Mouse (Mus musculus): ENCODE data around the gene Stx1b.

The Stx1b gene

DNA sequence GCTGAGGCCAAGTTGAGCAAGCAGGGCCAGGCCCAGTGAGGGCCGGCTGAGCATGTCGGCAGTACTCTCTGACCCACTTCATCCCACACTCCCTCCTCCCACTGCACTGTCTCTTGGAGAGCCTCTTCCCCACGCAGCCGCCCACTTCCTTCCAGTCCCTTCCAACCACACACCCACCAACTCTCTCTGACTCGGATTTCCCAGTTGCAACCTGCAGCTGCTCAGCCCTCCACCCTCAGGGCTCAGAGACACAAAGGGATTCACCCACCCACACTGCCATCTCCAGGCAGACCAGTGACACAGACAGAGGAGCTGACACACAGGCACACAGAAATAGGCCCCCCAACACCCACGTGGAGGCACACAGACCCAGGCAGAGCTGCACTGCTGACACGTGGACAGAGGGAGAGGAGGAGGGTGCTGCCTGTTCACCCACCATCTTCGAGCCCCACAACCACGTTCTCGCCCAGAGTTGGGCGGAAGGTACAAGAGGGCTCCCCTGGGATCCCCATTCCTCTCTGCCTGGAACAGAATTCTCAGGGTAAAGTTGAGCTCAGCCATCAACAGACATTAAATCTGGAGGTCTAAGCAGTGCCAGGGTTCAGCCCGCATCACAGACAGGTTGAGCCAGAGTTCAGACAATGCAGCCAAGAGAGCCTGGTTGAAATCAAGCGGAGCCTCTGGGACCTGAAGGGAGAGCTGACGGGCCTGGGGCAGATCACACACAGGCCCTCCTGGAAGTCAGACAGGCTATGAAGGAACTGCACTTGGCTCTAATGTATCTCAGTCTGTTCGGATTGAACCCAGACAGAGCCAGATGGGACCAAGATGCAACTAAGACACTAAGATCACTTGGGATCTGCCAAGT, 8.2 kb downstream of the Stx1b start:
- peak; percentile 75 for DNase-seq

DNA sequence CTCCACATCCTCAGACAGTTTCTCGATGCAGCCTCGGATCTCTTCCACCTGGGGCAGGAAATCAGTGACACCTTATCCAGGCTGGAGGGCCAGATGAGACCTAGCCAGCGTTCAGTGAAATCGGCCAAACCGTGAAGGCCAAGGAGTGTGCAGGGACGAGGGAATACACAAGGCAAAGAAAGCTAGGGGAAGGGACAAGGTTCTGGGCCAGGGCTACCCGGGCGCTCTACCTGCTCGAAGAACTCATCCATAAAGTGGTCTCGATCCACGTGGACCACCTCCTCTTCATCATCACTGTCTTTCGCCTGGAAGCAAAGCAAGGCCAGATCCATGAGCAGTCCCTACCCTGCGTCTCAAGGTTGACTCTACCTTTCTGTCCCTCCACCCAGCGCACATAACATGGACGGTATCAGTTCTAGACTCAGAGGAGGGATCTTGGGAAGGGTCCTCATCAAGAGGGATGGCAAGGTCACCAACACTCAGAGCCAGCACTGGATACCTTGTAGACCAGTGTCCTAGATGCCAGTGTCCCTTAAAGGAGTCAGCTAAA, 9.2 kb downstream of the Stx1b start:
- DNase-seq, result no peak

DNA sequence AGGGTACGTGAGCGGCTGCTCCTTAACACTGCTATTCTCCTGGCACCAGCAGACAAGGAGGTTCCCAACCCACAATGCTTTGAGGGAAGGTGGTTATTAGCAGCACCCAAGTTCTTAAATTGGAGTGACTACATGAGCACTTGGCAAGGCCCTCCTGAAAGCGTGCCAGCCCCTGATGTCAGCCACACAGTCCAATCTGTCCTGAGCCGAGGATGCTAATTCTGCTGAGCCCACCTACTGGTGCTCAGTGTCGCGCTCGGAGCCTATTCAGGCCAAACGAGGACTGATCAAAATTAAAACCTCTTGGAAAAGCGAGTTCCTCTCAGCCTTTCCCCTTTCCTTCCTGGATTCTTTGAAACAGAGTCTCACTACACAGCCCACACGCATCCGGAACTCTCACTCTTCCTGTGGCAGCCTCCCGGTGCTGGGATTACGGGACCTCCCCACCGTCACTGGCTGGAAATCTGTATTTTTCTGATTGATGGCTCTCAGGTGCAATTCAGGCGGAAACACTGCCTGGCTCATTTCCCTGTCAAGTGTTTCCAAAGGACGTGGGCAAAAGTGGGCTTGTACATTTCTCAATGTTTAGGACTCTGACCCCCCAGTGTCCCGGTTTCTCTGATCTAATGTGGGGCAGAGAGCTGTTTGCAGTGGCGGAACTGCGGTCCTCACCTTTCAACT, 10.0 kb downstream of the Stx1b start:
- DNase-seq, result peak; percentile 65

DNA sequence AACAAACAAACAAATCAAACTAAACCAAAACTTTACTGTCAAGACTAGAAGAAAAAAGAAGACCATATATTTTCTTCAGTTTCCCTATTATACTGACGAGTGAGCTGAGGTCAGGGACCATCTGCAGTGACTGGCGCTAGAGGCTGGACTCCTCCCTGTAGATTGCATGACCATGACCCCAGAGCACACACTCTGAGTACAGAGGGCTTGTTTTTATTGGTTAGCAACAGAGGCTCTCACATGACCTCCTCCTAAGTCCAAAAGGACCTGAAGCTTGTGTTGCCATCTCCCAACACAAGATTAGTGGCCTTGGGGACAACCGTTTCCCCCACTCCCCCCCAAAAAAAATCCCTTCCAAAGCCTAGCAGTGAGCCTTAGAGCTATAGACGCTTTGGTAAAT, 10.5 kb downstream of the Stx1b start:
- peak; percentile 26 for DNase-seq

DNA sequence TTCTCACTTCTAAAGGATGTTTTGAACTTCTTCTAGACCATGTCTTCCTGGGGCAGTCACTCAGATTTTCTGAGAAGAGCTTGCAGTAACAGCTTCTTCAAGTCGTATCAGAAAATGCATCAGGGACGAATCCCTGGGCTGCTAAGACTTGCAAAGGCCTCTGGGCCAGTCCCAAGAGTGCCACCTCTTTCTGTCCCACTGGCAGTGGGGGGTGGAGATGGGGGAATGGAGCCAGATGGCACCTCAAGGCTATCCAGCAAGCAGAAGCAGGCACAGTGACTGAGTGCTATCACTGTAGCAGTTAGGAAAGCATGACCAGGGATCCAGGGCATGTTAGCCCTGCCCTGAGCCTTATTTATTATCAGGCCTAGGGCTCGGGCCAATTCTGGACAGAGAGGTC, 12.1 kb downstream of the Stx1b start:
- DNase-seq, result no peak

DNA sequence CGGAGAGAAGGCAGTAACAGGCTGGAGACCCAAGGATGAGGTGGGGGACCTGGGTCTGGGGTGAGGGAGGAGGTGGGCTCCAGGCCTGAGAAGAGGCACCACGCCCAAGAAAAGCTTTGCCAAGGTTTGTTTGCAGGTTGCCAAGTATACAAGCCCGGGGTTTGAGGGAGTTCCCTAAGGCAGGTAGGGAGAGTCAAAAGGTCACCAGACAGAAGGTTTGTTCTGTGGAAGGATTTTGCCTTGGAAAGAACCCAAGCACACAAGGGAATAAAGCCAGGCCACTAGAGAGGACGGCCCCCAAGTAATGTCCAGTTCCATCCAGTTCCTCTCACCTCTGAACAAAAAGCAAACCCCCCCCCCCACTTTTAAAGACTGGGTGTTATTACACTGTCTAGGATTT, 13.1 kb downstream of the Stx1b start:
- DNase-seq, result no peak

DNA sequence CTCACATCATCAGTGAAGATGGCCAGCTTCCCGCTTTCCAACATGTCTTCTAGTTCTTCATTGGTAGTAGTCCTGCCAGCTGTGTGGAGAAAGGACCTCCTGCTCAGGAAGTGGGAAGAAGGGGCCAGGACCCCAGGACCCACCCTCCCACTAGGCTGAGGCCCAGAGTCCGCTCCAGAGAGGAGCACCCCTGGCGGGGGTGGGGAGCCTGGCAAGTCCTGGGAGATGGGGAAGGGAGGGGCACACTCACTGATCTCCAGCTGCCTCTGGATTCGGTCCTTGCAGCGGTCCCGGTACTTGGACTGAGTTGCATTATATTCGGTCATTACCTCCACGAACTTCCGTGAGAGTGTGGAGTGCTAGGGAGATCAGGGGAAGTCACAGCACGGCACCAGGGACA, 13.7 kb downstream of the Stx1b start:
- no peak for DNase-seq

DNA sequence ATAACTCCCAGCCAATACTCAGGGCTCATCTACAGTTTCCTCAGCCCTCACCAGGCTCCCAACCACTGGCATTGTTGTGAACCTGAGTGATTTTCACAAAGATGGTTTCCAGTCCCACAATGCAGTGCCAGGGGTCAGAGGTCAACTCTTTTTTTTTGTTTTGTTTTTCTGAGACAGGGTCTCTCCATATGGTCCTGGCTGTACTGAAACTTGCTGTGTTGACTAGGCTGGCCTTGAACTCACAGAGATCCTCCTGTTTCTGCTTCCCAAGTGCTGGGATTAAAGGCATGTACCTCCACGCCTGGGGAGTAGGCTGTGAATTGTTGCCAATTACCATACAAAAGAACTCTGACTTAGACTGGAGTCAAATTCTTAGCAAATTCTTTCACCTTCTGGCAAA, 14.5 kb downstream of the Stx1b start:
- DNase-seq, result no peak

DNA sequence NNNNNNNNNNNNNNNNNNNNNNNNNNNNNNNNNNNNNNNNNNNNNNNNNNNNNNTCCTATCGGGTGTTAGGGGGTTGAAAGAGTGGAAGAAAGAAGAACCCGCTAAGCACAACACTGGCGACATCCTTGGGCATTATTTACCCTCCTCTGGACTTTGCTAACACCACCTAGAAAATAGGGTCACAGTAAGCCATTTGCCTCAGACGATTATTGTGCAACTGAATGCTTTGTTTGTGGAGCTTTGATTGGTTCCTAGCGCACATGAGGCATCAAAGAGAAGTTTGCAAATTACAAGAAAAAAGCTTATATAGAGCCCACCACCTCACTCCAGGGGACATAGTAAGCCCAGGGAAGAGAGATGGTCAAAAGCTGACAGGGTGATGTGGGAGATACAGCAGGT, 15.5 kb downstream of the Stx1b start:
- DNase-seq, result no peak

DNA sequence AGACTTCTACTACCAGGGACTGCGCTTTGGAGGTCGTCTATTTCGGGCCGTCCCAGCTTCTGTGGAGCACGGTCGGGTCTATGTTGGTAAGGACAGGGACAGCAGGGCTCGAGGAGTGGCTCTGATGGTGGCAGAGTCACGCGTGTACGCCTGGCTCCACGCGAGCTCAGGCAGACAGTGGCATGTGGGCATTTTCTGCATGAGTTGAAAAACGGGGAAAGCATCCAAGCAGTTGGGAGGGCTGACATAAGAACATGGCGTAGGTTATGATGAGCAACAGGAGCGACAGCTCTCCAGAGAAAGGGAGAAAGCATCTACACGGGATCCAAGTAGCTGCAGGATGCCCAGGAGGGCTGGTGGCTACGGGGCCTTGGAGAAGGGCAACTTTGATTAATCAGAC, 22.0 kb downstream of the Stx1b start:
- DNase-seq, result no peak

DNA sequence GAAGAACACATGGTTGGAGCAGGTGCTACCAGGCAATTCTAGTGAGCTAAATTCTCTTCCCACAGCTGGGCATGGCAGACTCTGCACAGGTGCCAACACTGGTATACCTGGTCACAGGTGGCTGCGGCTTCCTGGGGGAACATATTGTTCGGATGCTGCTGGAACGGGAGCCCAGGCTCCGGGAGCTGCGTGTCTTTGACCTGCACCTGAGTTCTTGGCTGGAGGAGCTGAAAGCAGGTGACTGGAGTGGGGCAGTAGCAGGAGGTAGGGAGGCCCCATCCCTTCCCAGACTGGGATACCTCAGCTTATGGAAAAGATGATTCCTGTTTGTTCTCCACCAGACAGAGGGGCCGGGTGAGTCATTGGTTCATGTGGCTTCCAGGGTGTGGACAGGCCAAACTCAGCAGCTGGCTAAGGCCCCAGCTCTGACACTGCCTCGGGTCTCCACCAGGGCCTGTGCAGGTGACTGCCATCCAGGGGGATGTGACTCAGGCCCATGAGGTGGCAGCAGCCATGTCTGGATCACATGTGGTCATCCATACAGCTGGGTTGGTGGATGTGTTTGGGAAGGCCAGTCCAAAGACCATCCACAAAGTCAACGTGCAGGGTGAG, 23.2 kb downstream of the Stx1b start:
- DNase-seq, result peak; percentile 21

DNA sequence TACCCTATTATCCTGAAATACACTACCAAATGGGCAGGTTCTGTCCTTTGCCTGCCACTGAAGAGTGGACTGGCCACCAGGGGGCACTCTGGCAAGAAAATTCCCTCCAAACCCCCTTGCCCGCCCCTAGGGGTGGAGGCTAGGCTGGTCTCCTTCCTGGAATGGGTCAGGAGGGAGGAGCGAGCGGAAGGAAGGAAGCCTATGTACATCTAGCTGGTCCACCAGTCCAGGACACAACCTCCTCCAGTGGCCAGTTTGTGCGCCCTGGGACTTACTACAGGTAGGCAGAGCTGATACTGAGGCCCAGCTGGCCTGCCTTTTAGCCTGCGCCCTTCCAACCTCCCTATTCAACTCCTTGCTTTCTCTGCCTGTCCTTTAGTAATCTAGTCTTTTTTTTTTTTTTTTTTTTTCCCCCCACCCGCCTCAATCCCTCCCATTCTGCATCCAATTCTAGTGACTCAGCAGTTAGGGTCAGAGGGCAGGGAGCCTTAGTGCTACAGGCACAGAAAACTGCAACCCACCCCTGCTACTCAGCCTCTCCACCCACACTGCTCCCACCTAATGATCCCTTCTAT, 23.8 kb downstream of the Stx1b start, which contains the start of gene Hsd3b7:
TSS of gene Hsd3b7 (plus strand) at position 170 of the 575 bp plus-strand sequence.
- peak; percentile 94 for DNase-seq

DNA sequence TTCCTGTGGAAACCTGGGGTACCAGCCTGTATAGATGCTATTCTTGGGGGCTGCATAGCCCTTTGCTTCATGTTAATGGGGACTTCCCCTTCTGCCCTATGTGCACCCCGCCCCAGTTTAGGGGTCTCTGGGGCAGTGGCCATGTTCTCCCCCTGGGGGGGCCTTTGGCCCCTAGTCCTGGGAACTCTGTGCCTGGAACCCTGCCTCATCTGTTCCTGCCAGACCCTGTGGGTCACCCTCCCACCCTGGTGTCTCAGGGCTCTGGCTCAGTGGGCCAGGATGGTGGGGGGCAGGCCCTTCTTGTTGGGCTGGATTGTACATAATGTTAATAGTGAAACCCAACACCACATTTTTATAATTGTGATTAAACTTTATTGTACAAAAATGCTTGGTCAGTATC, 24.6 kb downstream of the Stx1b start:
- no peak for DNase-seq

DNA sequence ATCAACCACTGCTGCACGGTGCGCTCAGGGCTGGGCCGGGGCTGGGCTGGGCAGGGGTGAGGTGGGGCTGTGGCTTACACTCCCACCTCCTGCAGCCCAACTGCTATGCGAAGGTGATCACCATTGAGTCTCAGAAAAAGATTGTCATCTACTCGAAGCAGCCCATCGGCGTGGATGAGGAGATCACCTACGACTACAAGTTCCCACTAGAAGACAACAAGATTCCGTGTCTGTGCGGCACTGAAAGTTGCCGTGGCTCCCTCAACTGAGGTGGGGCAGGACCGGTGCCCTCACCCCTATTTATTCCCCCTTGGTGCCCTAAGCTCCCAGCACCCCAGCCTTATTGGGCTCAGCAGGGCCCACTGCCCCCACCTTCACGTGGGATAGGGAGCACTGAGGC, 25.1 kb downstream of the Stx1b start:
- DNase-seq, result no peak

DNA sequence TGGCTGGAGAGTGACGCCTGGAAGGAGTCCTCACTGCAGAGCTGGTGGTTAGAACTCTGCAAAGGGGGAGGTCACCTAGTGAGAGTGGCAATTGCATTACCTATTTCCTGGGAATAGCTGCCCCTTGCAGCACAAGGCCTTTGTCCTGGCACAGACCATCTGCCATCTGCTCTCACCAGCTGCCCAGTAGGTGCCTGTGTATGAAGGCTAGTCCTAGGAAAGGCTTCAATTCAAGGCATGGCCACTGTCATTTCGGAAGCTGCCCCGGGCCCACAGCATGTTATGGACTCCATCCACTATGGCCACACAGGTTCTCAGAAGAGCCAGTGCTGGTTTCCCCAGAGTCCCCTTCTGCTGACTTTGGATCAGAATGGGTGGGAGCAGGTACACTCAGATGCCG, 25.8 kb downstream of the Stx1b start:
- no peak for DNase-seq

DNA sequence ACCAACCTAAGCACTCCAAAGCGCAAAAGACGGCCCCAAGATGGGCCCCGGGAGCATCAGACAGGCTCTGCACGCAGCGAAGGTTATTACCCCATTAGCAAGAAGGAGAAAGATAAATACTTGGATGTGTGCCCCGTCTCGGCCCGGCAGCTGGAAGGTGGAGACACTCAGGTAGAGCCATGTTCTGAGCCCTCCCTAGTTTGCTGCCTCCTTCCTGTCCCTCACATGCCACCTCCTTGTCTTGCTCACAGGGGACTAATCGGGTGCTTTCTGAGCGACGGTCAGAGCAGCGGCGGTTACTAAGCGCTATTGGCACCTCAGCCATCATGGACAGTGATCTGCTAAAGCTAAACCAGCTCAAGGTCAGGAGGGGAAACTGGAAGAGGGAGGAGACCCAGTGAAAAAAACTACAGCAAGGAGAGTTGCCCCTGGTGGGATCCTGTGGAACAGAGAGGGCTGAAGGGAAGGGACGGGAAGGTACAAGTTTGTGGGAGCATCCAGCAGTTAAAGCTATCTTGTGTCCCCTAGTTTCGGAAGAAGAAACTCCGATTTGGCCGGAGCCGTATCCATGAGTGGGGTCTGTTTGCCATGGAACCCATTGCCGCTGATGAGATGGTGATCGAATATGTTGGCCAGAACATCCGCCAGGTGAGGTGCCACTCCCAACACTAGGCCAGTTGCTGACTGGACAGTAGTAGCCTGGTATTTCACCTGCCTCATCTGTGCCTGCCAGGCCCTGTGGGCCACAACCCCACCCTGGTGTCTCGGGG, 27.1 kb downstream of the Stx1b start:
- no peak for DNase-seq

DNA sequence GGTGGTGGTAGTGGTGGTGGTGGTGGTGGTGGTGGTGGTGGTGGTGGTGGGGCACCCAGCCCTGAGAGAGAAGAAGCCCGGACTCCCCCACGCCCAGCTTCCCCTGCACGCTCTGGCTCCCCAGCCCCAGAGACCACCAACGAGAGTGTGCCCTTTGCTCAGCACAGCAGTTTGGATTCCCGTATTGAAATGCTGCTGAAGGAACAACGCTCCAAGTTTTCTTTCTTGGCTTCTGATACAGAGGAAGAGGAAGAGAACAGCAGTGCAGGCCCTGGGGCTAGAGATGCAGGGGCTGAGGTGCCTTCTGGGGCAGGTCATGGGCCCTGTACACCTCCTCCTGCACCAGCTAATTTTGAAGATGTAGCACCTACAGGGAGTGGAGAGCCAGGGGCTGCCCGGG, 39.0 kb downstream of the Stx1b start, which contains the start of gene Gm49388:
TSS of gene Gm49388 (plus strand) at position 301 of the 400 bp plus-strand sequence.
- DNase-seq, result no peak

DNA sequence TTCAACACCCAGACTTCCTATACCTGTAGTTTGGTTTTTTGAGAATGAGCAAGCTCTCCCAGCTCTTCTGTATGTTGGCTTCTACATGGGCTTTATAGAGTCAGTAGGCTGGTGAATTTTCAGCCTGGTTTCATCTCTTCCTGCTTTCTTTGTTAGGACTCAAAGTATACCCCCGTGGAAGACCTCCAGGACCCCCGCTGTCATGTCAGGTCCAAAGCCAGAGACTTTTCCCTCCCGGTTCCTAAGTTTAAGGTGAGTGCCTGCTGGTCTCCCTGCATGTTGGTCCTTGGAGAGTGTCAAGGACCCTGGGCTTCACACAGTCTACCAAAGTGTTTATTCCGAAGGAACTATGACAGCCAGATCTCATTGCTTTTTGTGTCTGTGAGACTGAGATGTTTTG, 46.0 kb downstream of the Stx1b start:
- no peak for DNase-seq

DNA sequence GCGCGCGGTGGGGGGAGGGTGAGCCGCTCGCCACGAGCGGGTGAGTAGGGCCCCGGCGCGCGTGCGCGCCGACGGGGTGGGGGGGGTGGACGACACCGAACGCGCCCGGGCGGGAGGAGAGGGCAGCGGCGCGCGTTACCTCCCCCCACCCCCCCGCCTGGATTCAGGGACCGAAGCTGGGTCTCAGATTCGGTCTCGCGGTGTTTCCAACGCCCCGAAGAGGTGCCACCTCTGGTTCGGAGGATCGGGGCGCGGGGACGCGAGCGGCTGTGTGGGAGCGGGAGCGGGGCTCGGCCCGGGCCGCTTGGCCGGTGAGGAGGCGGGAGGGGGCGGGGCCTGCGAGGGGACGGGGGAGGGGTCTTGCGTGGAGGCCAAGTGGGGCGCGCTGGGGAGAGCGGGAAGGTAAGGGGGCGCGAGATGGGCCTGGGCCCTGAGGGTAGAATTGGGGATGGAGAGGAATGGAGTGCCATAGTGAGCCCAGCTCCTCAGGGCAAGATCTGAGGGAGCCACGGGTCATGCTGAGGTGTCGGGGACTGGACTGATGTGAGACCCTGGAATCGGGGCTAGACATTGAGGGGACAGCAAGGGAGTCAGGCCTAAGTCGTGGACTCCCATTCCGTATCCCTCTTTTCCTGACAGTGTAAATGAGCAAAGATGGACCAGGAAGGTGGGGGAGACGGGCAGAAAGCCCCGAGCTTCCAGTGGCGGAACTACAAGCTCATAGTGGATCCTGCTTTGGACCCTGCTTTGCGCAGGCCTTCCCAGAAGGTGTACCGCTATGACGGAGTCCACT, 46.7 kb downstream of the Stx1b start:
- DNase-seq, result peak; percentile 76

DNA sequence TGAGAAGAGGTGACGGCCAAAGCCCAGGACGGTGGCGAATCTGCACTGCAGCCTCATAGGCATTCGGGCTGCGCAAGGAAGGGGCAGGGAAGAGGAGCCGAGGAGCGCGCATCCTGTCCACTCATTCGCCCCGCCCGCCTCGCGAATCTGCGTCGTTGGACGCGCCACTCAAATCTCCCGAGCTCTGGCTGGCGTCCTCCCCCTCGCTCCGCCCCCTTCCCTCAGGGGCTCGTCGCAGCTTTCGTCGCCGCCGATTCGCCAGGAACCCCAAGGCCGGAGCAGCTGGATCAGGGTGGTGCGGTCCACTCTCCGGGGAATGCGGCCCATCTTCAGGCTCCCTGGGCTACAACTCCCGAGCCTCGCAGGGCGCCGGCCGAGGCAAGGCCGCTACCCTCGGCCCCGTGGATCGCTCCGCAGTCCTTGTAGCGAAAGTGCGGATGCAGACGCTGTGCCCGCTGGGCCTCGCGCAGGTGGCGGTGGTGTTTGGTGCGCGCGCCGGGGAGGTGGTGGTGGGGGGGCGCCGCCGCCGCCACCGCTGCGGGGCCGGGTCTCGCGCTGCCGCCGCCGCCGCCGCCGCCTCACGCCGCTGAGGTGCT, 47.4 kb downstream of the Stx1b start:
- DNase-seq, result peak; percentile 98

DNA sequence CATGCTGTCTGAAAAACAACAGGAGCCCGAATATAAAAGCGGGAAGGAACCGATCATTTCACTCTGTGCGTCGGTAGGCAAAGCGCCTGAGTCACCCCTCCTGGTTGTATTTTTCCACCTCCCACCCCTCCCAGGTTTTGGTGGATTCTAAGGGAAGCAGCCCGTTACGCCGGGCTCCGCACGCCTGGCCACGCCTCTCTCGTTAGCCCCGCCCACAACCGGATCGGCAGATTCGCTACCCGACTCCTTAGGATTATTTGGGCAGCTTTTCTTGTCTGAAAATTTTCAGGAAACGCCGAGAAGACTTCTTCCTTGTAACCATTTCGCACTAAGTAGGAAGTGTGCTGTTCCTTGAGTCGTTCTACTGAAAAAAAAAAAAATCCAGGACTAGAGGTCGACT, 47.9 kb downstream of the Stx1b start, which contains the start of gene Setd1a:
TSS of gene Setd1a (plus strand) at position 245 of the 400 bp plus-strand sequence.
- DNase-seq, result peak; percentile 92

All from kidney, postnatal 14 days (tissue).